17 mouse cellular contexts compared by ENCODE assay signal in the genomic region with DNA sequence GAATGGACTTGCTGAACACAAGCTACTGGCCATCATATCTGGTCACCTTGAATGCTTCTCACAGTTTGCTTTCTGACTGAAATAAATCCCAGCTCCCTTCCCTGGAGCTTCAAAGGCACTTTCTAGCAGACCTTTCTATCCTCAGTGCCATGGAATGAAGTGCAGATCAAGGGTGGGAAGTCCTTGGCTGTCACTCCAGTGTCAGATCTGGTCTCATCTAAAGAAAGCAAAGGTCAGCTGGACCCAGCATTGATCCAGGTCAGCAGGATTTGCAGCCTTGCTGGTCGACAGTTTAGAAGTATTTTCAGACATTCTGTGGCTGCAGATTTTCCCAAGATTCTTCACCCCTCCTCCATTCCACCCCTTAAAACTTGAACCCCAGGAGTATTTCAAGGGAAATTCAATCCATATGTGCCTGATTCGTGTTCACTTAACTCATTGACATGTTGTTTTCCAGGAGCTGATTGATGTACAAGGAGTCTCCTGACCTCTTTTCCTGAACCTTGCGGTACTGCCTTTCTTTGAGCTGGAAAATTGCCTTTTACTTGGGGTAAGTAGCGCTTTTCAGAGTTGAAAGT.
DNase-seq lines count a peak whose midpoint lies in the region; ATAC-seq lines count a peak whose summit lies in the region.
"Had no signal": no experiment of that assay in that cellular context is flagged by ENCODE, and none has a peak within 500 bp of the region (broad histone marks: within the 10 kb centered on the region; RNA-seq: fewer than 3 reads in every experiment).

No protein-coding gene starts in this region.

- H3K4me1 ChIP-seq in embryonic facial prominence, embryonic 12.5 days: peaks cover 26% of the 10 kb centered on the region
- H3K4me1 ChIP-seq in limb, embryonic 13.5 days: peaks cover 41% of the 10 kb centered on the region
- no peaks in the 10 kb centered on the region for H3K4me1 ChIP-seq in midbrain, embryonic 13.5 days (replicated peaks)

- no peaks in the 10 kb centered on the region for H3K36me3 ChIP-seq in embryonic facial prominence, embryonic 12.5 days
- H3K36me3 ChIP-seq in limb, embryonic 13.5 days: no peaks in the 10 kb centered on the region
- no peaks in the 10 kb centered on the region for H3K36me3 ChIP-seq in midbrain, embryonic 13.5 days
- H3K36me3 ChIP-seq: forebrain, embryonic 10.5 days; heart, embryonic 15.5 days; kidney, embryonic 15.5 days had no signal

- H3K4me2 ChIP-seq in embryonic facial prominence, embryonic 12.5 days (replicated peaks): no peak overlapping the region
- H3K4me2 ChIP-seq in limb, embryonic 13.5 days (replicated peaks): no peak overlapping the region; the same call in 1 of the 2 replicates
- H3K4me2 ChIP-seq in midbrain, embryonic 13.5 days (replicated peaks): no peak overlapping the region
- H3K4me2 ChIP-seq: heart, embryonic 15.5 days; hindbrain, embryonic 14.5 days; kidney, embryonic 15.5 days had no signal

- H3K27me3 ChIP-seq in embryonic facial prominence, embryonic 12.5 days: 0 out of 2 replicates have a peak, but pooled peaks cover 4% of the 10 kb centered on the region
- H3K27me3 ChIP-seq in limb, embryonic 13.5 days: peaks cover 6% of the 10 kb centered on the region; the same call in 1 of the 2 replicates
- no peaks in the 10 kb centered on the region for H3K27me3 ChIP-seq in midbrain, embryonic 13.5 days
- H3K27me3 ChIP-seq: CH12.LX; heart, embryonic 15.5 days had no signal

- peak; percentile 51 to 84 for DNase-seq in adrenal gland, adult (ENCODE audit: inconsistent age in 2 of 2, low spot score in 1 of 2)
- no peak for DNase-seq in adrenal gland, adult 18-20 months (ENCODE audit: low spot score in 2 of 2)
- DNase-seq in adrenal gland, postnatal 14 days: peak; percentile 31
- no peak for DNase-seq in ovary, postnatal 14 days (ENCODE audit: low spot score)
- DNase-seq: cerebellum, postnatal 25 days; layer of hippocampus, adult 9-11 months; lung, adult 2 months had no signal

- peak; percentile 47; the same call in 1 of the 2 replicates for ATAC-seq in embryonic facial prominence, embryonic 12.5 days (ENCODE audit: insufficient number of reproducible peaks, insufficient read depth, low FRiP score, low TSS enrichment)
- peak; percentile 43; the same call in 1 of the 2 replicates for ATAC-seq in limb, embryonic 13.5 days (ENCODE audit: low FRiP score, low read depth)
- ATAC-seq in megakaryocyte, adult 5-6 weeks (ENCODE audit: poor library complexity, severe bottlenecking): no peak
- ATAC-seq in midbrain, embryonic 13.5 days: no peak
- ATAC-seq: activated CD4-positive, CD25-positive, alpha-beta regulatory T cell, adult 4 months had no signal

- H3K9ac ChIP-seq in embryonic facial prominence, embryonic 12.5 days: no peak overlapping the region
- no peak overlapping the region for H3K9ac ChIP-seq in limb, embryonic 13.5 days
- H3K9ac ChIP-seq in midbrain, embryonic 13.5 days (replicated peaks): no peak overlapping the region
- H3K9ac ChIP-seq: heart, embryonic 15.5 days; hindbrain, embryonic 14.5 days; kidney, embryonic 15.5 days had no signal

- no peak overlapping the region for H3K4me3 ChIP-seq in embryonic facial prominence, embryonic 12.5 days
- no peak overlapping the region for H3K4me3 ChIP-seq in limb, embryonic 13.5 days
- no peak overlapping the region for H3K4me3 ChIP-seq in midbrain, embryonic 13.5 days (replicated peaks)
- H3K4me3 ChIP-seq: forebrain, embryonic 10.5 days; heart, embryonic 15.5 days; kidney, embryonic 15.5 days had no signal

- no peaks in the 10 kb centered on the region for H3K9me3 ChIP-seq in embryonic facial prominence, embryonic 12.5 days
- H3K9me3 ChIP-seq in limb, embryonic 13.5 days: no peaks in the 10 kb centered on the region
- no peaks in the 10 kb centered on the region for H3K9me3 ChIP-seq in midbrain, embryonic 13.5 days
- H3K9me3 ChIP-seq: forebrain, embryonic 10.5 days; heart, embryonic 15.5 days; kidney, embryonic 15.5 days had no signal

- no peak overlapping the region for H3K27ac ChIP-seq in embryonic facial prominence, embryonic 12.5 days
- no peak overlapping the region for H3K27ac ChIP-seq in limb, embryonic 13.5 days
- H3K27ac ChIP-seq in midbrain, embryonic 13.5 days: no peak overlapping the region
- H3K27ac ChIP-seq: forebrain, embryonic 10.5 days; heart, embryonic 15.5 days; hindbrain, embryonic 14.5 days; kidney, embryonic 15.5 days had no signal

- 15% methylated on average over 4 of the region's 4 CpGs for WGBS in embryonic facial prominence, embryonic 12.5 days
- WGBS in limb, embryonic 13.5 days: 8% methylated on average over 4 of the region's 4 CpGs
- 60% methylated on average over 4 of the region's 4 CpGs for WGBS in midbrain, embryonic 13.5 days

Comparison
In these comparisons a context has a peak if more than half of its experiments do, and no peak if none do; other contexts are left out.
1. DNase-seq: peak in adrenal gland, adult (2 of 2) and adrenal gland, postnatal 14 days (single experiment); none in adrenal gland, adult 18-20 months (0 of 2) and ovary, postnatal 14 days (single experiment).
2. ATAC-seq: peak in embryonic facial prominence, embryonic 12.5 days (single experiment) and limb, embryonic 13.5 days (single experiment); none in megakaryocyte, adult 5-6 weeks (single experiment) and midbrain, embryonic 13.5 days (single experiment).